Mouse (Mus musculus) hindbrain, embryonic 14.5 days (tissue): Measurements from ENCODE around the gene Bloc1s1. TPM values are rescaled to one million over a fixed set of nuclear protein-coding genes. Genes with fewer than 3 reads are reported as not detected.

Source experiments
- ATAC-seq: fragments of 200-750 bp; cut with Nextera tagmentation; 2 replicates; pipeline ENCODE4 v1.8.0; 2017; ENCODE audit warnings: moderate number of reproducible peaks, mild to moderate bottlenecking, moderate TSS enrichment, moderate library complexity; ENCODE audit not compliant: low FRiP score
- DNase-seq: peaks from one replicate; pipeline ENCODE4 v3.0.0-alpha.2; 2015; ENCODE audit warnings: low spot score
- H3K27ac ChIP-seq: fragments of 300-500 bp; sonication (generic); 2 replicates; pipeline ENCODE4 v1.5.1; 2014; ENCODE audit warnings: mild to moderate bottlenecking, moderate library complexity
- H3K27me3 ChIP-seq: fragments of 300-500 bp; sonication (generic); 2 replicates; pipeline ENCODE4 v1.6.1; 2014; ENCODE audit warnings: mild to moderate bottlenecking, low read length, mixed read lengths; ENCODE audit not compliant: control insufficient read depth, insufficient read depth
- H3K36me3 ChIP-seq: fragments of 300-500 bp; sonication (generic); replicated peaks from 2 replicates; pipeline ENCODE4 v1.6.1; 2014; ENCODE audit not compliant: control insufficient read depth, insufficient read depth
- H3K4me1 ChIP-seq: fragments of 300-500 bp; sonication (generic); replicated peaks from 2 replicates; pipeline ENCODE4 v1.6.1; 2014; ENCODE audit warnings: antibody characterized with exemption, low read length, mixed read lengths; ENCODE audit not compliant: control insufficient read depth, insufficient read depth
- H3K4me2 ChIP-seq: fragments of 300-500 bp; sonication (generic); replicated peaks from 2 replicates; pipeline ENCODE4 v1.6.1; 2014; ENCODE audit warnings: mild to moderate bottlenecking, moderate library complexity
- H3K4me3 ChIP-seq: fragments of 300-500 bp; sonication (generic); replicated peaks from 2 replicates; pipeline ENCODE4 v1.5.1; 2014; ENCODE audit warnings: mild to moderate bottlenecking, low read length
- H3K9ac ChIP-seq: fragments of 300-500 bp; sonication (generic); 2 replicates; pipeline ENCODE4 v1.6.1; 2014
- H3K9me3 ChIP-seq: fragments of 300-500 bp; sonication (generic); 2 replicates; pipeline ENCODE4 v1.6.1; 2016; ENCODE audit warnings: low read length; ENCODE audit not compliant: control insufficient read depth
- WGBS: fragments of 180-500 bp; shearing (Covaris S2); extraction: QIAGEN DNeasy Blood & Tissue Kit; methylation state at CpG from one replicate; pipeline ENCODE4 v1.1.7; 2014; 5-methylcytosine and 5-hydroxymethylcytosine counted together
- polyA plus RNA-seq: library from polyadenylated mRNA; unstranded; fragments of >200 nt; fragmentation: Nextera tagmentation; extraction: Ambion mirVana; gene quantifications from 2 replicates; pipeline ENCODE4 v1.2.1, GENCODE M21; 2014

Bloc1s1 gene
- polyA plus RNA-seq, 1 experiment from 2014 or later: 269 TPM

GRCm38 (mm10) chr10:128892246-128892645, 31.6 kb downstream of the Bloc1s1 start:
- Histone ChIP-seq H3K27me3 (peaks cover 10% of the 10 kb centered on the region; the same call in 1 of the 2 replicates), H3K36me3 (0 out of 2 replicates have a peak, but pooled peaks cover 9% of the 10 kb centered on the region), H3K9me3 (no peaks in the 10 kb centered on the region), H3K4me2 (peak overlapping the region; percentile 93), H3K4me1 (peaks cover 32% of the 10 kb centered on the region), H3K4me3 (peak overlapping the region; percentile 55), H3K27ac (peak overlapping the region; percentile 95), H3K9ac (peak overlapping the region; percentile 81)
- WGBS: 2% methylated on average over 9 of the region's 9 CpGs
- DNase-seq (no peak), ATAC-seq (peak; percentile 19)

DNA sequence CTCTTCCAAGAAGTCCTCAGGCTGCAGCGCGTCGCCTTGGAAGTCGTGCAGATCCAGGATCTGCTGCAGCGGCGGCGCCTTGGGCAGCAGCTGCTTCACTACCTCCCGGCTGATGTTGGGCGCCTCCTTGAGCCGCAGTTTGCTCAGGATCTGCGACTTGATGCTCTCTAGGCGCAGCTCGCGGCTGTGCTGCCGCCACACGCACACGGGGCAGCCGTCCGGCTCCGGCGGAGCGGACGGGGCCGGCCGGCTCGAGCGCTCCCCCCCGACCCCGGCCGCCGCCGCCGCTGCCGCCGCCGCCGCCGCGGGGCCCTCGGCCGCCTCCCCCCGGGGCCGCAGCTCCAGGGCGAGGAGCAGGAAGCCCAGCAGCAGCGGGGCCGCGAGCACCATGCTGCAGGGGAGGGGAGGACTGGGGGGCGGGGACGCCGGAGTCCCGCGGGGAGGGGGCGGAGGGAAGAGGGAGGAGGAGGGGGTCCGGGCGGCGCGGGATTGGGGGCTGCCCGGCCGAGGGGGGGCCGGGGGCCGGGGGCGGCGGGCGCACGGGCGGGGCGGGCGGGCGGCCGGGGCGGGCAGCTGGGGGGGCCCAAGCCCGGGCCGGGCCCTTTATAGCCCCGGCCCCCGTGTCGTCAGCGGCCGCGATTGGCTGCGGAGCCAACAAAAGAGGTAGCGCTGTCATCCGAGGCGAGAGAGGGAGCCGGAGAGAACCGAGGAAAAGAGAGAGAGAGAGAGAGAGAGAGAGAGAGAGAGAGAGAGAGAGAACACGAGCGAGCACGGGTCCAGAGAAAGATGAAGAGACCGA, 32.3 kb downstream of the Bloc1s1 start, which contains the start of gene Gdf11:
Gene Gdf11 (minus strand): TSS at position 423 of the 799 bp plus-strand sequence.
- Histone ChIP-seq H3K4me2 (peak within 1 kb of the TSS; percentile 93), H3K9me3 (no peaks in the 10 kb centered on the region), H3K9ac (peak within 1 kb of the TSS; percentile 81), H3K27ac (peak within 1 kb of the TSS; percentile 95), H3K36me3 (0 out of 2 replicates have a peak, but pooled peaks cover 15% of the 10 kb centered on the region), H3K27me3 (peaks cover 3% of the 10 kb centered on the region; the same call in 1 of the 2 replicates), H3K4me3 (peak within 1 kb of the TSS; percentile 55), H3K4me1 (peaks cover 32% of the 10 kb centered on the region)
- WGBS: 0% methylated on average over 61 of the region's 89 CpGs
- ATAC-seq: peak; percentile 89
- peak; percentile 87 for DNase-seq

DNA sequence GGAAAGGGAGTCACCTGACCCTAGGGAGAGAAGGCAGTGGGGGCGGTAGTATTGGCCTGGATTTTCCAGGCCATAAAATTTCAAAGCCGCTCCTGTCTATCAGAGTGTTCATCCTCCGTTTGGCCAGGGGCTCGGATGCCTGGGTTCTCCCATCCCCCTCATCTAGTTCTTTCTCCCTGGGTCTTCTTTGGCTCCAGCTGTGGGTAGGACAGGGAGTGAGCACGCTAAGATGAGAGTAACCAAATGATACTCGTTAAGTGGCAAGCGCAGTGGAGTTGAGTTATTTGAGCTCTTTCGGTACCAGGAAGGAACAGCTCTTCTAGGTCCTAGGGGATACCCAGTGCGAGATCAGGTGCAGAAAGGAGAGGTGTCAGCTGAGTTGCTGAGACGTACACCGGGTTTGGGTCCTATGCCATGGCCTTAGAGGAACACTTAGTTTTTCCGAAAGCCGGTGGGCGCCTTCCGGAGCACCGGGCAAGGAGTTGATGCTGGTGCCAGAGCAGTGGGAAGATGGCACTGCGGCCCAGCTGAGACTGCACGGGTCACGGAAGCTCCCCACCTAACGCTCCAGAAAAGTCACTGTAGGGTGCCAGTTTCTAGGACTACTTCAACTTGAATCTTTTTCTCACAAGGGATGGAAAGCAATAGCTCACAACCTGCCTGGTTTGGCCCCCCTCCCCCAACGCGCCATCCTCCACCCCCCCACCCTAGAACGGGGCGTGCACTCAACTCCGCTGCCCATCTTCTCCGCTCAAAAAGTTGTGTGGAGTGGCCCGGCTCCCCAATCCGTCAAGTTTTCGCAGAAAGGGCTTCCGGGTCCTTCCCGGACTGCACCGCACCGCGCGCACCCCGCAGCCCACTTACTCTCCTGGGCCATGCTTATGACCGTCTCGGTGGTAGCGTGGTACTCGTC, 33.2 kb downstream of the Bloc1s1 start:
- H3K36me3 ChIP-seq: peaks cover 23% of the 10 kb centered on the region
- H3K27me3 ChIP-seq: no peaks in the 10 kb centered on the region
- peak overlapping the region; percentile 55 for H3K4me3 ChIP-seq
- H3K4me2 ChIP-seq: peak overlapping the region; percentile 93
- H3K9me3 ChIP-seq: no peaks in the 10 kb centered on the region
- H3K4me1 ChIP-seq: peaks cover 29% of the 10 kb centered on the region
- ATAC-seq: no peak
- H3K9ac ChIP-seq: peak overlapping the region; percentile 81
- under 1% methylated on average over 40 of the region's 40 CpGs for WGBS
- DNase-seq: no peak
- peak overlapping the region; percentile 95 for H3K27ac ChIP-seq

GRCm38 (mm10) chr10:128889846-128890245, 34.0 kb downstream of the Bloc1s1 start:
- no peak for ATAC-seq

DNA sequence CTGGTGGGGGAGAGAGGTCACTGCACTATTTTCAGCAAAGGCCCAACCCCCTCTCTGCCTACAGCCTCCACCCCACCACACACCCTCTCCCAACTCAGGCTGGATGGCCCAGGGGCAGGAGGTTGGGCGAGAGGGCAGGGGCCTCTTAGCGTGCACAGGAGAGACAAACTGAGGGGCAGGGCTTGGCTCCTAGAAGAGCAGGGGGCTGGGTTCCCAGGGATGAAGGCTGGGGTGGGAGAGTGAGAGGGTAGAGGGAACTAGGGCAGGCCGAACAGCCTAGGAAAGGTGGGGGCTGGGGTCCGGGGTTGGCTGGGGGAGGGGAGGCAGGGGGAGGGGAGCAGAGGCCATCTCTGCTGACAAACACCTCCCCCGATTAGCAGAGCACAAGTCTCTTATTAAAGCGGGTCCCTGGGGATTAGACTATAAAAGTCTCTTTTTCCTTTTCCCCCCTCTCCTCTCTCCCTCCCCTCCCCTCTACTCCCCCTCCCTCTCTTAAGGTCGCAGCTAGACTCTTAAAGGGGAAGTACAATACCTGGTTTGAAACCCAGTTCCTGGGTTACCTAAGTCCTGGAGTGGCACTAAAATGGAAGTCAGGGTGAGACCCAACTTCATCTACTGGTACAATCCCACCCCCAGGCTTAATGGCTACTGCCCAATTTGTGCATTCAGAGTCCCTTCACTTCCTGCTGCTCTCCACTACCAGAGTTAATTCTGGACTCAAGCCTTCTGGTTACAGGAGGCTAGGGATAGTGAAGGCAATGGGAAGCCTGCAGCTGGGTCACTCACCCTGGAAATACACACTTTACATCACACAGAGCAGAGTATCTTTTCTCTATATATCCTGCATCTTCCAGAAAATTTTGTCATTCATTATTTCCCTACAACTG, 34.7 kb downstream of the Bloc1s1 start:
- peak overlapping the region; percentile 48 for H3K9ac ChIP-seq
- H3K27me3 ChIP-seq: no peaks in the 10 kb centered on the region
- peak overlapping the region; percentile 55 for H3K4me3 ChIP-seq
- peaks cover 29% of the 10 kb centered on the region for H3K4me1 ChIP-seq
- peaks cover 36% of the 10 kb centered on the region for H3K36me3 ChIP-seq
- peak overlapping the region; percentile 60 for H3K27ac ChIP-seq
- H3K9me3 ChIP-seq: no peaks in the 10 kb centered on the region
- H3K4me2 ChIP-seq: peak overlapping the region; percentile 93
- DNase-seq (peak; percentile 68), ATAC-seq (peak; percentile 28; the same call in 1 of the 2 replicates)
- WGBS: 0% methylated on average over 7 of the region's 7 CpGs

More at GRCm38 (mm10) chr10:128889846-128890245, 34.0 kb downstream of the Bloc1s1 start:
- Histone ChIP-seq H3K9me3 (no peaks in the 10 kb centered on the region), H3K36me3 (peaks cover 31% of the 10 kb centered on the region), H3K27ac (peak overlapping the region; percentile 60), H3K27me3 (no peaks in the 10 kb centered on the region), H3K4me1 (peaks cover 29% of the 10 kb centered on the region), H3K9ac (peak overlapping the region; percentile 81), H3K4me3 (peak overlapping the region; percentile 55), H3K4me2 (peak overlapping the region; percentile 93)
- DNase-seq: no peak
- WGBS: 15% methylated on average over 1 of the region's 2 CpGs

DNA sequence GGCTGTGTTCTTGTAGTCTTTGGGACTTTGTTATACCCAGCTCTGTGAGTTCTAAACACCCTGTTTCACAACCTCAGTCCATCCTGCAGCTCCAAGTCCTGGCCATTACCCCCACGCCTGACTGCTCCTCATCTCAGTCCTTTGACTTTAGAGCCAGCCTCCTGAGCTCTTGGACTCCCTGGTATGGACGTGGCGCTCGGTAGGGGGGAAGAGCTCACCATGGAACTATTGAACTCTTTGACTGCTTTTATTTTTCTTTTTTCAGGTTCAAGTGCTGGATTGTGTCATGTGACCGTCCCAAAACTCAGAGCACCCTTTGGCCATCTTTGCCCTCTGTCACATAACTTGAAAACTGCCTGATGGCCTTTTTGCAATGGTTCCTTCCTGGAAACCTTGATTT, 41.8 kb downstream of the Bloc1s1 start:
- no peak overlapping the region for H3K27ac ChIP-seq
- no peaks in the 10 kb centered on the region for H3K4me1 ChIP-seq
- no peak for ATAC-seq
- H3K27me3 ChIP-seq: no peaks in the 10 kb centered on the region
- H3K9me3 ChIP-seq: no peaks in the 10 kb centered on the region
- no peak for DNase-seq
- H3K4me2 ChIP-seq: no peak overlapping the region
- peaks cover 63% of the 10 kb centered on the region for H3K36me3 ChIP-seq
- H3K9ac ChIP-seq: no peak overlapping the region
- 81% methylated on average over 5 of the region's 5 CpGs for WGBS
- no peak overlapping the region for H3K4me3 ChIP-seq

DNA sequence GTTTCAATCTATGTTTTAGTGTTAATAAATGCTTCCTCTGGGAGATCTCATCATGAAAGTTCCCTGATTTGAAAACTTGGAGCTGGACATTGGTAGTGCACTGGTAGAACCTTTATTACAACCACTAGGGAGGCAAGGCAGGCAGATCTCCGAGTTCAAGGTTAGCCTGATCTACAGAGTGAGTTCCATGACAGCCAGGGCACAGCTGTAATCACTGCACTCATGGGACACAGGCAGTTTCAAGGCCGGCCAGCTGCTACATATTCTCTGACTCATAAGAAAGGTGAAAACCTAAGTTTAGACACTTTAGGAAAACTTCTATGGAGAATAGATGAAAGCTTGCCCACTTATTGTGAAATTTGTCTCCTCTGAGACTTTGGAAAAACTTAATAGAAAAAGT, 45.0 kb downstream of the Bloc1s1 start:
- Histone ChIP-seq H3K36me3 (peaks cover 60% of the 10 kb centered on the region), H3K4me2 (no peak overlapping the region), H3K9me3 (no peaks in the 10 kb centered on the region), H3K27me3 (no peaks in the 10 kb centered on the region), H3K9ac (no peak overlapping the region), H3K27ac (no peak overlapping the region), H3K4me3 (no peak overlapping the region), H3K4me1 (no peaks in the 10 kb centered on the region)
- WGBS: 77% methylated on average over 2 of the region's 2 CpGs
- ATAC-seq (no peak), DNase-seq (no peak)

DNA sequence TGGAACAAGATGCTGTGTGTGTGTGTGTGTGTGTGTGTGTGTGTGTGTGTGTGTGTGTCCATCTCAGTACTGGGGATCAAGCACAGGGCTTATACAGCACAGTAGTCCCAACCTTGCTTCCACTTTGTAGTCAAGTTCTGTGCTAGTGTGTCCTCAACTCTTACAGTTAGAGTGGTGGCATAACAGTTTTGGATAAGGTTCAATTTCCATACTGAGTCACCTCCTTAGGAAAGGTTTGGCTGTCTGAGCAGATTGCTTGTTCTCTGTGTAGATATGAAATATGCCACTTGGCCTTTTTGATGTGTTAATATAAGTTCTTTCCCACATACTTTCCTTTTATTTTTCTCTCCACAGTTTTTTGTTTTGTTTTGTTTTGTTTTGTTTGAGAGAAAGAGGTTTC, 45.5 kb downstream of the Bloc1s1 start:
- H3K36me3 ChIP-seq: peaks cover 63% of the 10 kb centered on the region
- H3K4me2 ChIP-seq: no peak overlapping the region

More for the DNA sequence above, 45.5 kb downstream of the Bloc1s1 start:
- Histone ChIP-seq H3K4me3 (no peak overlapping the region), H3K27ac (no peak overlapping the region), H3K9me3 (no peaks in the 10 kb centered on the region), H3K9ac (no peak overlapping the region), H3K4me1 (no peaks in the 10 kb centered on the region), H3K27me3 (no peaks in the 10 kb centered on the region)
- no peak for DNase-seq
- ATAC-seq: no peak
